Mouse (Mus musculus): Measurements from ENCODE around the gene Rabl6.

Rabl6 gene

GRCm38 (mm10) chr2:25596765-25597510, 11.4 kb downstream of the Rabl6 start:
- no peak for DNase-seq (ENCODE audit: low read depth, low spot score)

DNA sequence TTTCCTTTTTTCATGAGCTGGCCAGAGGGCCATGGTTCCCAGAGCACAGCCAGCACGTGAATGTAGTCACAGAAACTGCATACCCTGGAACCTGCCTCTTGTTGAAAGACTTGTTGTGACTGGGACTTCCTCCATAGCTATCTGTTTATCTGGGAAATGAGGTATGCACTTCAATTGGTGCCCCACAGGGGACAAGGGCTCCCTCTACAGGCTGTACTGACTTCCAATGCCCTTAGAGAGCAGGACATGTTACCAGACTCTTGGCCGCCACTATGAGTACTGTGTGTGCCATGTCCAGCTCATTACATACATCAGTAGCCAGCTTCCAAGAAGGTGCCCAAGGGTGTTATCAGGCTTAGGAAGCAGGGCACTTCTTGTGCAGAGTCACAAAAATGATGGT, 16.5 kb downstream of the Rabl6 start:
- DNase-seq (ENCODE audit: low read depth, low spot score) = no peak

- no peak for DNase-seq (ENCODE audit: low read depth, low spot score)
Measured at GRCm38 (mm10) chr2:25588227-25588907, 20.0 kb downstream of the Rabl6 start.

- no peak for DNase-seq (ENCODE audit: low read depth, low spot score)
Measured at GRCm38 (mm10) chr2:25587290-25587689, 21.0 kb downstream of the Rabl6 start.

- no peak for DNase-seq (ENCODE audit: low read depth, low spot score)
Measured at GRCm38 (mm10) chr2:25585601-25586000, 22.7 kb downstream of the Rabl6 start.

GRCm38 (mm10) chr2:25584856-25585255, 23.5 kb downstream of the Rabl6 start:
- DNase-seq (ENCODE audit: low read depth, low spot score) = no peak

DNA sequence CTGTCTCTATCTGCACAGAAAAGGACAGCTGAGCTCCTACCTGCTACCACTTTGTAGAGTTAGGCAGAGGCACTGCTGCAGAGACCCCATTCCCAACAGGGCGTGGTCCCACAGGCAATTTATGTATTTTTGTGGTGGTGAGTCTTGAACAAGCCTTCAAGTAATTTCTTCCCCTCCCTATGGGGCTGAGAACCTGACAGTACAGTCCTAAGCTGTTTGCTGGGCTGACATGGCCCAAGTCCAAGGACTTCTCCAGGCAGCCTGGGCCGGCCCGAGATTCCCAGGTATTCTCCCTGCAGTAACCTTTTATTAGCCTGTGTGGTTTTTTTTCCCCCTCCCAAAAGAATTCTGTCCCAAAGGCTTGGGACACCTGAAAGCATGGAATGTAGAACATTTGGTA, 24.2 kb downstream of the Rabl6 start:
- DNase-seq (ENCODE audit: low read depth, low spot score) = no peak

DNA sequence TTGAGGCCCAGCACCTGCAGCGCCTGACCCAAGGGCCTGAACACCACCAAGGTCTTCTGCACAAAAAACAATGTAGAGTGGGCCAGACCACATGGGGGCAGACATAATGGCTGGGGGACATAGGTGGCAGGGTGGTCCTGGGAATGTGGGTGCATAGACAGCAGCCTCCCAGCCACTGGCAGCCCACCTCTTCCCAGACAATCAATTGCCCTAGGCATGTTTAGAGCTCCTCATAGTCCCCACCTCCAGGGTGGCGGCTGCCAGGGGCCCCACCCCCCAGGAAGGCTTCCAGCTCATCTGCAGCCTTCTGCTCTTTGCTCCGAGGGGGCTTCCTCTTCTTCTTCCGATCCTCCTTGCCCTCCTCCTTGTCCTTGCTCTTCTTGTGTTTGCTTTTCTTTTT, 24.8 kb downstream of the Rabl6 start:
- DNase-seq (ENCODE audit: low read depth, low spot score) = no peak

DNA sequence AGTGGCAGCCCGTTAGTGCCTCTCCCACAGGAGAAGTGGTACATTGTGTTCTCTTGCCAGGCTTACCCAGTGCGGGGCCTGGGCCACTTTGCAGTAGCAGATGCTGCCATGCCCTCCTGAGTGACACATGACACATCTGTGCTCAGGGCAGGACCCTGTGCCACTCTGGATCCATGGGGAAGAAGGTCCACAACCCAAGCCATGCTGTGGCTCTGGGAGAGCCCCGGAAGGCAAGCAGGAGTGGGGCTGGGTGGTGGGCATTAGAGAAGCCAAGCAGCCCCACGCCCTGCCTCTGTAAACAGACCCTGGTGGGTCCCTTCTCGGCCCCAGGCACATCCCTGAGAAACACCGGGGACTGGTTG, 25.2 kb downstream of the Rabl6 start:
- DNase-seq (ENCODE audit: low read depth, low spot score) = no peak

DNA sequence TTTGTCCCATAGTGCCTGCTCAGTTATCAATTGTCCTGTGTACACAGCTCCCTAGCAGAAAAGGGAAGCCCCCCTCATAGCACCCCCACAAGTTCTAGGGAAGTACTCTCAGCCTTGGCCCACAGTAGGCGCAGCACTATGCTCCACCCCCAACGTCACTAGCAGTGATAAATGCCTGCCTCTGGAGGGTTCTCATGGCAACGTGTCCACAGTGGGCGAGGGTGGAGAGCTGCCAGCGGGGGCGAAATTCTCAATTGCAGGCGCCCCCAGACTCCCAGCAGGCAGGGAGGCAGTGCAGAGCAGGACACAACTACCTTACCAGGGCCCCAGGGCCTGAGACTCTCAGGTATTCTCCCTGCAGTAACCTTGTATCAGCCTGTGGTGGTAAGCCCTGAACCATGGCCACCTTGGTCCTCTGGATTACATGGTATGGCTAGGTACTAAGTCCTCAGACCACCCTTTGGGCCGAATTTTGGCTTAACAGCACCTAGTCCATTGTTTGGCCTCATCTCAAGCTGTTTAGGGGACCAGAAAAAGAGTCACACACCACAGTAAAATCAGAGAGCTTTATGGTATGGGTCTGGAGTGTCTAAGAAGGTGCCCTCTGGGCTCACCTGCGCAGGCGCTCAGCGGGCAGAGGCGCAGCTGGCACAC, 25.7 kb downstream of the Rabl6 start:
- DNase-seq (ENCODE audit: low read depth, low spot score) = no peak

- DNase-seq (ENCODE audit: low read depth, low spot score) = no peak
Measured at GRCm38 (mm10) chr2:25581901-25582301, 26.4 kb downstream of the Rabl6 start.

- peak; percentile 53 for DNase-seq (ENCODE audit: low read depth, low spot score)
Measured at GRCm38 (mm10) chr2:25581294-25581864, 26.9 kb downstream of the Rabl6 start, which contains the start of gene Ajm1. TSS of gene Ajm1 (minus strand) at chr2:25581757.

GRCm38 (mm10) chr2:25580621-25581101, 27.7 kb downstream of the Rabl6 start:
- no peak for DNase-seq (ENCODE audit: low read depth, low spot score)

DNA sequence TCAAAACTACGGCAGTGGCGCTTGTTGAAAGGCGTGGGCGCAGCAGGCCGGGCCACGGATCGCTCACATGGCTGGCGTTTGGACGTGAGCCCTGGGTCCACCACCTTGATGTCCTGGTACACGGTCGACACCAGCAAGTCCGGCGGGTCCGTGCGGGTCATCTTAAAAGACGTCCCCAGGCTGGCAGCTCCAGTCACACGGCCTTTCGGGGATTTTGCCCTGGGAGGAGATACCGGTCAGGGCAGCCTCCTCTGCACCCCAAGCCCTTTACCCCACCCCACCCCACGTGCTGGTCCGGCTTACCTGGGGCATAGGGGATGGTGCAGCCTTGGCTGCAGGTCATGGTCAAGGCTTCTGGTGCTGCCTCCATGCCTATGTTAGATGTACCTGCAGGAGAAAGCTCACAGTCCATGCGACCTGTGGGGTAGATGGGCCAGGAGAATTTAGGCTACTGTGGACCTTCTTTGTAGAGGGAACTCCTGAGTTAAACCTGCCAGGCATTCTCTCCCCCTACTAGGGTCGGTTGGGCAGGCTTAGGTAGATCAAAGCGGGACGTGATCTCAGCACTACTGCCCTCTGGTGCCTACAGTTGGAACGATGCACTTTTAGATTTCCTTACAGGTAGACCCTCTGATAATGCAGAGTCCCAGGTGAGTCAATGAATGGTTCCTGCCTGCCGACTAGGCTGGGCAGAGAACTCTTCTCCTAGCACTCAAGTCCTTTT, 28.4 kb downstream of the Rabl6 start:
- DNase-seq (ENCODE audit: low read depth, low spot score) = no peak

DNA sequence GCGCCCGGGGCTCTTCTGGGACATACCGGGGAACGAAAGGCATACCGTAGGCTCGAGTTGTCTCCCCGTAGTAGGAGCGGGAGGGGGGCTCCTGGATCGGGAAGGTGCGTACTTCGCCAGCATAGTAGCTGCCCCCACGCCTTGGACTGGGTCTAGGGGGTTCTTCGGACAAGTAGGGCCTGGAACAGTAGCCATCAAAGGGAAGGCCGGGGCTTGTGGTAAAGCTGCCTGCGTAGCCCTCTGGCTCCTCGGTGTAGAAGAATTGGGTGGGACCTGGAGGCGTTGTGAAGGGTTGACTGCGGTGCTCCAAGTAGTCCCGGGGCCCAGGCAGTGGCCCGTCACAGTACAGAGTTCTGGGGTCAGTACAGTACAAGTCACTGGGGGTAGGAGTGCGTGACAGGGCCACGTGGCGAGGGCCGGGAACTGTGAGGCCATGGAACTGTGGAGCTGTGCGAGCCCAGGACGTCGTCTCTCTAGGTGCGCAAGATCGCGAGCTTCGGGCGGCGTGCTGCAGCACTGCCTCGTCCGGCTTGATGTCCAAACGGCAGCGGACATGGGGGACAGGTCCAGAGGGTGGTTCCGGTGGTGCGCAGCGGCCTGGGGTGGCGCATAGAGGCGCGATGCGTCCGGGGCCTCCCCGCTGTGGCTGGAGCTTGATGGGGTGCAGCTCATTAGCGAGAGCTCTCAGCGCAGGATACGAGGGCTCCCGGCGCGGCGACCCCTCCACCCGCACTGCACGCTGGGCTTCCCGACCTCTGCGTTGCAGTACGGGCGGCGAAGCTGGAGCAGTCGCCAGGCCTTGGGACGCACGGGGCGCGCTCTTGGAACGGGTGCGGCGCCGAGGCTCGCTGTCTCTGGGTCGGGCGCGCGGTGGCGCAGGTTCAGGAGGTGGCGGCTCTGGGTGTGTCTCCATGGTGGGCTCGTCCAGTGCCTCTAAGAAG, 29.3 kb downstream of the Rabl6 start:
- no peak for DNase-seq (ENCODE audit: low read depth, low spot score)

DNA sequence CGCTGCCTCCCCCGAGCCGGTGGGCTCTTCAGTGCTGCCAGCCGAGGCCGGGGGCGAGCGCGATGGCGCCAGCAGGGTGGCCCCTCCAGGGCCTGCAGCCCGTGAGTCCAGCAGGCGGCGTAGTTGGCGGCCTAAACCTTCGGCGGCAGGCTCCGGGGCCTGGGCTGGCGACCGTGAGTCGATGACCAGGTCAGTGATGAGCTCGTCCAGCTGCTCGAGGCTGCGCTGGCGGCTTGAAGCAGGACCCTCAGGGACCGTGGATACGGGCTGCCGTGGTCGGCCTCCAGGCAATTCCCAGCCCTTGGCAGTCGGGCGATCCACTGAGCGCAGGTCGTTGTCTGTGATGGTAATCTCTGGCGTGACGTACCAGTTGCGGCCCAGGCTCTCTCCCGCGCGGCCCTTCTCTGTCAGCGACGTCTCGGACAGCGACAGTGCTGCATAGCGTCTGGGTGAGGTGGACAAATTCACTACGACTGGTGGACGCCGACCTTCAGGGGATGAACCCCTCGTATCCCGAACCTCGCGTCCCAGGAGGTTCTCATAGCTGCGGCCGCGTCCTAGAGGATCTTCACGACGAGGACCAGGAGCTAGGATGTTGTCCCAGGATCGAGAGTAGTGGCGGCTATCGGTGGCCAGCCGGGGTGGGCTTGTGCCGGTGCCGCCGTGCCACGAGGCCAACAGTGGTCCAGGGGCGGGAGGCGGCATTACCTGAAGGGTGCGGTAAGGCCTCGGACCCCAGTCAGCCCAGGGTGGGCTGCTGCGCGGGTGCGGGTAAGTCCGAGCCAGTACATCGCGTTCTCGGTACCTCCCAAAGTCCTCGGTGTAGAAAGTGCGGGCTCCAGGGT, 30.1 kb downstream of the Rabl6 start:
- no peak for DNase-seq (ENCODE audit: low read depth, low spot score)

DNA sequence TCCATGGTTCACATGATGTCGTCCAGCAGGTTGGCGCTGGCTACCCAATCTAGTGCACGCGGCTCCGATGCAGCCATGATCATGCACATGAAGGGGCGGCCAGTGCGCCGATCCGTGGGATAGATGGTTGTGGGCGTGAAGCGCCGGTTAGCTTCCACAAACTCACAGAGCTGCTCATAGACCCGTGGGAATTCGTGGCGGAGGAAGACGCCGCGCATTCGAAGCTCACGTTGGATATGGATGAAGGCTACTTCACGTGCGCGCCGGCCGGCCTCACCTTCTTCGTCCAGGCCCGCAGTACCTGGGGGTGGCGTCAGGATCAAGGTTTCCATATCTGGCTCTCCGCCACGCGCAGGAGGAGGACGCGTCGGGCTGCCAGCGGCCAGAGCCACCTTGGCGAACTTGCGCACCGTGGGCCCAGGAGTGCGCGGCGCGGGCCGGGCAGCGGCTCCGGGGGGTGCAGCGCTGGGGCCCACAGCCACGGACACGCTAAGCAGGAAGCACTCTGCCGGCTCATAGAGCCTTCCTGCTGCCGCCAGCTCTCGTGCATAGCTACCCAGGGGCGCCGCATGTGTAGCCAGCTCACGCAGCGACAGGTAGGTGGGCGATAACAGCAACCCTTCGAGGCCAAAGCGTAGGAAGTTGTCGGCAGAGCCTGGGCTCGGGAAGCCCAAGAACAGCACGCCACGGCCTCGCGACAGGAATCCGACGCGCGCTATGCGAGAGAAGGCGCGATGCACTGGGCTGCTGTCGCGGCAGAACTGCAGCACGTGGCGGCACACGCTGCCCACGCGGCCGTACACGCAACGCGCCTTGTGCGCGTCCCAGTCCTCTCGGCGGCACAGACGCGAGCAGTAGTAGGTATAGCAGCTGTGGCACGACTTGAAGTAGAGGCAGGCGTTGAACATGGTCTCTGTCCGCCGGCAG, 31.1 kb downstream of the Rabl6 start:
- DNase-seq (ENCODE audit: low read depth, low spot score) = no peak

DNA sequence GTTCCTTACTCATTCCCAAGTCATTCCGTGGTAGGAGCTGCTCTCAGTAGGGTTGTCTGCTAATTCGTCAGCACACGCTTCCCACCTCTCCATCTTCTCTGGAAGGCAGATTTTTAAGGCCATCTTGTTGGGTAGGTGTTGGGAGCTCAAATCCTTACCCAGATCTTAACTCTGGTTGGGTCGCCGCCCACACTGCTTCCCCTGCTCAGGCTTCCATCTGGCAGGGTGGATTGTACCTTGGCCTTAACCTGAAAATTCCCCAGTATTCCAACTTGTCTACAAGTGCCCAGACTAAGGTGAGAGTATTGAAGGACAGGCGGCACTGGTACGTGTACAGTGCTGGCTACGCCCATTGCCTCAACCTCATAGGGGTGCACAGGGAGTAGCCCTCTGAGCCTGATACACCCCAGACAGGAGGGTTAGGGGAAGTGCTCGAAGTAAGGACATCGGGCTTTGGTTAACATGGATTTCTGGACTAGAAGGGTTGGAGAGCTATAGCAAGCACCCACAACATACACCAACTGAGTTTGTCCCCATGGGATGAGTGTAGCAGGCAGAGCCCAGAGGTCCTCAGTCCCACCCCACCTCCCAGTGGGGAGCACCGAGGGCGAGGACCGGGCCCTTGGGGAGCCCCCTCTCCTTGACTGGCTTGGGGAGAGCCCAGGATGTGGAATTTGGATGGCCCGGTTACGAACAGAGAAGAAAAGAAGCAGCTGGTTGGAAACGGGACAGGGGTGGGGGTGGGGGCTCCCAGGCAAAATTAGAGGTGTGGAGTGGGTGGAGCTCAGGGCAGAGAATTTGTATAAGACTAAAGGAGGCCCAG, 32.1 kb downstream of the Rabl6 start:
- no peak for DNase-seq (ENCODE audit: low read depth, low spot score)

Data from c-Kit-negative CD71-positive TER-119-positive erythroid progenitor cells, embryonic 14.5 days (primary cell).